Mouse (Mus musculus): ENCODE data around the gene Eras.

DNA sequence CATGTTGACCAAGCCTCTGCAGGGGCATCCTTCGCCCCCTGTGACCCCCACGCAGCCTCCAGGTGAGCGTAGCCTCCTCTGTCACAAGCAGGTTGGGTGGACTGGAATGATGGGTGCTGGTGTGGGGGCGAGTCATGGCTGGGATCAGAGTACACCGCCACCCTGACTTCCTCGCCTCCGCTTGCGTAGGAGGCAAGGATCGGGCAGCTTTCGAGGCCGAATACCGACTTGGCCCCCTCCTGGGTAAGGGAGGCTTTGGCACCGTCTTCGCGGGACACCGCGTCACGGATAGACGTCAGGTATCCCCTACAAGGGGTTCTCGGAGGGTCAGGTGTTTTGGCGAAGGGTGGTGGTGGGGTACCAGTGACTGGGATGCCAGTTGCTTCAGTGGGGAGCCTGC is 49.9 kb downstream of the Eras start:
- TF ChIP-seq CTCF (conservative IDR thresholded peaks at IDR 0.05; ENCODE audit: insufficient read depth, insufficient read length, low read depth, low read length) (no peak), POLR2A (IDR thresholded peaks at IDR 0.05; ENCODE audit: low read depth, low read length) (no peak)
